Mouse (Mus musculus) heart, adult 2 months (tissue): Measurements from ENCODE around the gene Gm49358. TPM values are rescaled to one million over a fixed set of nuclear protein-coding genes. Genes with fewer than 3 reads are reported as not detected.

ENCODE experiments used
- DNase-seq, 2 experiments: peaks; one replicate each; pipeline ENCODE4 v3.0.0; 2021
- H3K27ac ChIP-seq: fragments of 200-600 bp; 2 replicates; pipeline ENCODE4 v1.8.1; 2022
- H3K27me3 ChIP-seq: fragments of 200-500 bp; 2 replicates; pipeline ENCODE4 v1.6.1; 2012; ENCODE audit warnings: mild to moderate bottlenecking, low read length, inconsistent platforms, mixed read lengths; ENCODE audit not compliant: control insufficient read depth, insufficient read depth
- H3K36me3 ChIP-seq: fragments of 200-500 bp; 2 replicates; pipeline ENCODE4 v1.6.1; 2012; ENCODE audit warnings: low read length, inconsistent platforms; ENCODE audit not compliant: control insufficient read depth, insufficient read depth
- H3K4me1 ChIP-seq: fragments of 200-500 bp; 2 replicates; pipeline ENCODE4 v1.6.1; 2011; ENCODE audit warnings: low read length; ENCODE audit not compliant: control insufficient read depth, insufficient read depth
- H3K4me3 ChIP-seq: fragments of 200-600 bp; 2 replicates; pipeline ENCODE4 v1.8.1; 2022
- H3K79me2 ChIP-seq: fragments of 200-500 bp; replicated peaks from 2 replicates; pipeline ENCODE4 v1.6.1; 2012; ENCODE audit warnings: mild to moderate bottlenecking, inconsistent platforms, low read length, moderate library complexity, mixed read lengths; ENCODE audit not compliant: control insufficient read depth, insufficient read depth
- H3K9ac ChIP-seq: fragments of 200-500 bp; 2 replicates; pipeline ENCODE4 v1.6.1; 2012; ENCODE audit warnings: low read depth, mild to moderate bottlenecking, control low read depth, inconsistent platforms, low read length, mixed read lengths
- CTCF ChIP-seq: fragments of 200-600 bp; IDR thresholded peaks from 2 replicates; pipeline ENCODE4 v1.8.1; 2022; ENCODE audit warnings: antibody characterized with exemption, mild to moderate bottlenecking, moderate library complexity
- EP300 ChIP-seq: fragments of 200-500 bp; IDR thresholded peaks from 2 replicates; pipeline ENCODE4 v1.6.1; 2011; ENCODE audit warnings: low read depth, low read length, control low read depth; ENCODE audit not compliant: insufficient read depth
- POLR2A ChIP-seq: fragments of 200-500 bp; IDR thresholded peaks from 2 replicates; pipeline ENCODE4 v1.6.1; 2011; ENCODE audit warnings: mild to moderate bottlenecking, low read depth, low read length, control low read depth; ENCODE audit not compliant: insufficient read depth
- WGBS: fragments of 180-500 bp; shearing (Covaris S2); methylation state at CpG from one replicate; pipeline ENCODE4 v1.1.7; 2018; 5-methylcytosine and 5-hydroxymethylcytosine counted together
- intact Hi-C: fragments of 180-260 bp; cut with DNase I; formaldehyde crosslinking; loops from one replicate; pipeline ENCODE4 v1.15.1; 2025
- polyA plus RNA-seq: library from polyadenylated mRNA; depleted of rRNA; stranded (reverse); fragments of >200 nt; gene quantifications from 2 replicates; pipeline ENCODE4 v1.2.3, GENCODE M21; 2012
- total RNA-seq, 2 experiments: library from RNA; stranded (reverse); gene quantifications; 2 replicates each; pipeline ENCODE4 v1.2.3; 2021

Gene Gm49358
- total and polyA plus RNA-seq, 3 experiments = 10.5 to 14.3 TPM; not detected in 1

DNA sequence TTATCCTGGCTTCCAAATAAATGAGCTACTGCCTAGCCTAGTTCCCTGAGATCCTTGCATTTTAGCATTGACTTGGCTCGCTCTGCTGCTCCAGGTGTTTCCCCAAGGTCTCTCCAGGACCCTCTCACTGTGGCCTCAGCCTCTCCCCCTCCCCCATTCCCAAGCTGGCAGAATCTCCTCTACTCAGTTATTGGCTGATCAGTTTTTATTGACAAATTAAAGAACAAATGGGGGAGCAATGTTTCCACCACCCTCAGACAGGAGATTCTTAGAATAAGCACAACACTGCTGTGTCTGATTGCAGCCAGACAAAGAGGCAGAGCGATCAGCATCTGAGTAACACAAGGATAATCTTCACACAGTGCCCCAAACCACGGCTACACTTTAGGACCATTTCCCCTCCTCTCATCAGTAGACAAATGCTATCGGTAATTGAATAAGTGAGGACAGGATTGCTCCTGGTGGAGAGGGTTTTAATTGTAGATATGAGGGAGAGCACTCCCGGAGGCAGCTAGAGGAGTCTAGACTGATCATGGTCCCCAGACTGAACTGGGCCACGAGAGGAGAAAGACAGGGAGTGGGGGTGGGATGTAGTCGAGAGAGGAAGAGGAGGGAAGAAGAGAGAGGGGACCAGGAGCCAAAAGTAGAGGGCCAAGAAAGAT lies 1.9 kb upstream of the Gm49358 start:
- no peak for TF ChIP-seq POLR2A
- no peak for TF ChIP-seq CTCF
- TF ChIP-seq EP300 = no peak
- WGBS = 51% methylated on average over 7 of the region's 7 CpGs

DNA sequence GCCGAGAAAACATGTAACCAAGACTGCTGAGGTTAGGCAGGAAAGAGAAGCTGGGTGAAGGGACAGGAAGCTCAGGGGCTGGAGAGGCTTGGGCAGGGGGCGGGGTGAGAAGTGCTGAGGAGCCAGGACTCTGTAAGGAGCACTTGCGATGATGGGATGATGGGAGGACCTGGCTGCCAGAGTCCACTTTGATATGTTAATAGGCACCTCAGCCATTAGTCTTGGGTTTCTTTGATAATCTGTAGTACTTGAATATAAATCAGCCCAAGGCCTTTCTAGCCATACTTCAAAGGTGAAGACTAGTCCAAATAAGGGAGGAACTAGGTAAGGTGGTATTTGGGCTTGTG lies 1.4 kb upstream of the Gm49358 start:
- Histone ChIP-seq H3K27me3 (no peaks in the 10 kb centered on the region), H3K4me3 (no peak overlapping the region), H3K27ac (no peak overlapping the region), H3K36me3 (no peaks in the 10 kb centered on the region), H3K9ac (no peak overlapping the region), H3K4me1 (no peaks in the 10 kb centered on the region), H3K79me2 (no peaks in the 10 kb centered on the region)
- intact Hi-C loops = no loop called here
- DNase-seq = no peak
- TF ChIP-seq POLR2A (no peak), EP300 (no peak), CTCF (no peak)
- WGBS = 64% methylated on average over 3 of the region's 3 CpGs

More for the DNA sequence above, 1.9 kb upstream of the Gm49358 start:
- Histone ChIP-seq H3K27me3 (no peaks in the 10 kb centered on the region), H3K79me2 (no peaks in the 10 kb centered on the region), H3K9ac (no peak overlapping the region), H3K4me3 (no peak overlapping the region), H3K4me1 (no peaks in the 10 kb centered on the region), H3K36me3 (no peaks in the 10 kb centered on the region), H3K27ac (no peak overlapping the region)
- intact Hi-C loops = no loop called here
- DNase-seq = no peak

DNA sequence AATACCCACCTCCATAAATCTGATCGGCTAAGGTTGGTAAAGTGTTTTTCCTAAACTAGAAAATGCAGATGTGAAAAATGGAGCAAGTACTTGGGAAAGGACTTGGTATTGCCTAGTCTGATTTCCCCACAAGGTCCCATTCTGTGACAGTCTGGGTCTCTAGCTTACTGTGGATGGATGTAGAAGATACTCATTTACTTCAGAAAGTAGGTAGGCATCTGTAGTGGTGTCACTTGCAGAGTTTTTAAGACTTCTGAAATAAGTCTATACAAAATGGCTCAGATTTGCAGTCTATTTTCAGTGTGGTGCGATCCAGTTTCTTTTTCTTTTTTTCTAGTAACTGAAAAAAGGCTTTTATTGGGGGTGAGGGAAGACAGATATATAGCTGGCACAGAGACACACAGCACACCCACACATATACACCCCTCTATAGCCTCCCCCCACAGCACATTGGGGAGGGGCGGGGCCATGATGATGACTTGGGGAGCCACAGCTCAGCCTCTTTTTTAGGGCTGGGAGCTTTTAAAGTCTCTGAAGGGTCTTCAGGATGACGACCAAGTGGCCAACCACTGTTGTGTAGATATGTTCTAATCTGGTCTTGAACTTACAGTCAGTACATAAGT lies 1.7 kb downstream of the Gm49358 start:
- WGBS = 86% methylated on average over 4 of the region's 4 CpGs
- Histone ChIP-seq H3K4me3 (no peak overlapping the region), H3K36me3 (no peaks in the 10 kb centered on the region), H3K27ac (no peak overlapping the region), H3K27me3 (no peaks in the 10 kb centered on the region), H3K9ac (no peak overlapping the region), H3K4me1 (no peaks in the 10 kb centered on the region), H3K79me2 (no peaks in the 10 kb centered on the region)
- intact Hi-C loops = no loop called here
- no peak for DNase-seq
- TF ChIP-seq EP300 (no peak), CTCF (no peak), POLR2A (no peak)

DNA sequence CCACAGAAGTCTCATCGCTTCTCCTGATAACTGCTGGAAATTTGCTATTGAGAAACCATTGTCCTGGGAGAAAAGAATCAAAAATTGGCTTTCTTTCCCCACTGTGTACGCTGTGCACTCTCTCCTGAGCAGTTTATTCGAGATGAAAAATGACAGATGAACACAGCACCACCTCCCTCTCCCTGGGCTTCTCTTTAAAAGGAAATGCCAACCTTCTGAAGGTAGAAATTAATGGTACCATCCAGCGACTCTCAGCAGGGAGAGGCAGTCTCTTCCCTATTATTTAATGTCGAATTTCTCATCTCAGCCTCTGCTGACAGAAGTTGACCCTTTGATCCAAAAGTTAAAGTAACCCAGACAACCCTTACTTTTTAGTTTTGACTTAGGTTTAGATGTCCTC lies 5.4 kb downstream of the Gm49358 start:
- intact Hi-C loops = no loop called here
- H3K27me3 ChIP-seq = no peaks in the 10 kb centered on the region
- no peak for DNase-seq
- 74% methylated on average over 5 of the region's 5 CpGs for WGBS
- H3K4me1 ChIP-seq = no peaks in the 10 kb centered on the region; the same call in 1 of the 2 replicates
- H3K4me3 ChIP-seq = no peak overlapping the region
- no peaks in the 10 kb centered on the region for H3K79me2 ChIP-seq
- H3K9ac ChIP-seq = no peak overlapping the region
- no peak overlapping the region for H3K27ac ChIP-seq
- no peak for TF ChIP-seq EP300
- no peak for TF ChIP-seq CTCF
- no peak for TF ChIP-seq POLR2A
- H3K36me3 ChIP-seq = no peaks in the 10 kb centered on the region

DNA sequence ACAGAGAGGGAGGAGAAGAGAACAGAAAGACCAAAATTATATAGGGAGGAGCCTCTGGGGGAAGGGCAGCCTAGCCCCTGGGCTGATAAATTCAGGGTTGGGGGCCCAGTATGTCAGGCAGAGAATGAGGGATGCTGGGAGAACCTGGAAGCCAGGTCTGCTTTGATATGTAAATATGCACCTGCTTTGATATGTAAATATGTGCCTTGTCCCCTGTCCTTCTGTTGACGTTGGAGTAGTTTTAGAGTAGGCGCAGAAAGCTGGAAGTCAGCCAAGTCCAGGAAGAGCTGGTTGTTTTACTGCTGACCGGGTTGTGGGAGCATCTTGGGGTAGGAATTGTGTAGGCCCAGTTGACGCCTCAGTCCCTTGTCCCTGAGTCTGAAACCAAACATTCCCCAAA lies 6.0 kb downstream of the Gm49358 start:
- Histone ChIP-seq H3K79me2 (no peaks in the 10 kb centered on the region), H3K9ac (no peak overlapping the region), H3K27ac (no peak overlapping the region; the same call in 1 of the 2 replicates), H3K27me3 (no peaks in the 10 kb centered on the region), H3K36me3 (no peaks in the 10 kb centered on the region), H3K4me3 (no peak overlapping the region), H3K4me1 (no peaks in the 10 kb centered on the region; the same call in 1 of the 2 replicates)
- WGBS = 56% methylated on average over 4 of the region's 4 CpGs
- intact Hi-C loops = loop anchor here (10.0 kb wide), 1 partner anchor 205 kb away; no protein-coding TSS in a partner anchor
- DNase-seq = no peak
- no peak for TF ChIP-seq EP300
- TF ChIP-seq CTCF = no peak
- TF ChIP-seq POLR2A = no peak

DNA sequence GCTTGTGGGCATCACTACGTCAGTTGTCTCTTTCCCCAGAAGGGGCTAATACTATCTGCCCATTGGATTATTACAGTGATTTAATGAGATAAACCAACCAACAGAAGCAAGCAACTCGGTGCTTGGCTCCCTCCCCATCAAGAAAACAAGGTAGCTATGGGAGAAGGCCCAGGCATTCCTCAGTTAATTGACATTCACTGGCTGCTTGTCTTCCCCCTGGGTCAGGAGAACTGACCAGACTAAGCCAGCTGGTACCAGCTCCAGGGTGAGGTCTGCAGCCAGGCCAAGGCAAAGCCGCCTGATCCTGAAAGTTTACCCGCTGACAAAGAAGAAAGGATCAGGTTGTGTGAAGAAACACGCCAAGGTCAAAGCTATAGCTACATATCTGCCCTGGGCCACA lies 7.9 kb downstream of the Gm49358 start:
- WGBS = 89% methylated on average over 5 of the region's 5 CpGs

More for the DNA sequence above, 7.9 kb downstream of the Gm49358 start:
- intact Hi-C loops = loop anchor here (10.0 kb wide), 1 partner anchor 203 kb away; no protein-coding TSS in a partner anchor
- no peak overlapping the region for H3K4me3 ChIP-seq
- no peaks in the 10 kb centered on the region for H3K36me3 ChIP-seq
- H3K27me3 ChIP-seq = no peaks in the 10 kb centered on the region
- TF ChIP-seq POLR2A = no peak
- TF ChIP-seq EP300 = no peak
- H3K27ac ChIP-seq = no peak overlapping the region
- DNase-seq = no peak
- H3K9ac ChIP-seq = no peak overlapping the region
- H3K79me2 ChIP-seq = no peaks in the 10 kb centered on the region
- H3K4me1 ChIP-seq = no peaks in the 10 kb centered on the region; the same call in 1 of the 2 replicates
